Mouse (Mus musculus): ENCODE data around the gene 4922502D21Rik.

- no peak for TF ChIP-seq CTCF (IDR thresholded peaks at IDR 0.05; ENCODE audit: control insufficient read depth, insufficient read depth, low read length)
- no peak for TF ChIP-seq POLR2A (IDR thresholded peaks at IDR 0.05; ENCODE audit: borderline replicate concordance, control insufficient read depth, low read depth, low read length)
Measured at GRCm38 (mm10) chr6:129355774-129356173, 24.2 kb upstream of the 4922502D21Rik start.

Measured in bone marrow, adult 2 months (tissue).